Mouse (Mus musculus) retina, postnatal 7 days (tissue): ENCODE measurements around the gene Hirip3.

Experiments
- DNase-seq: peaks from one replicate; pipeline ENCODE4 v3.0.0-alpha.2; 2012; ENCODE audit warnings: low read depth, low spot score

Gene Hirip3

GRCm38 (mm10) chr7:126861429-126862130 lies at the start of gene Hirip3:
Hirip3 (plus strand) TSS chr7:126861972.
- DNase-seq = peak; percentile 88

- DNase-seq = no peak
These were observed 46.0 kb upstream of the Hirip3 start for GRCm38 (mm10) chr7:126815726-126816222.

- DNase-seq = no peak
These were observed 45.3 kb upstream of the Hirip3 start for GRCm38 (mm10) chr7:126816494-126816893.

- no peak for DNase-seq
These were observed 44.2 kb upstream of the Hirip3 start for GRCm38 (mm10) chr7:126817595-126817994.

GRCm38 (mm10) chr7:126818818-126819217 lies 43.0 kb upstream of the Hirip3 start:
- no peak for DNase-seq

GRCm38 (mm10) chr7:126821835-126822511 lies 39.8 kb upstream of the Hirip3 start:
- peak; percentile 90 for DNase-seq

GRCm38 (mm10) chr7:126822741-126823140 lies 39.0 kb upstream of the Hirip3 start:
- no peak for DNase-seq

- DNase-seq = peak; percentile 49
These were observed 38.5 kb upstream of the Hirip3 start for GRCm38 (mm10) chr7:126823202-126823711.

- no peak for DNase-seq
These were observed 37.8 kb upstream of the Hirip3 start for GRCm38 (mm10) chr7:126823940-126824339.

GRCm38 (mm10) chr7:126825403-126825802 lies 36.4 kb upstream of the Hirip3 start:
- DNase-seq = no peak

GRCm38 (mm10) chr7:126825952-126826351 lies 35.8 kb upstream of the Hirip3 start:
- peak; percentile 53 for DNase-seq

- DNase-seq = no peak
These were observed 30.2 kb upstream of the Hirip3 start, which contains the start of gene 4930451I11Rik for GRCm38 (mm10) chr7:126831539-126831938. 4930451I11Rik (minus strand) TSS chr7:126831639.

- peak; percentile 71 for DNase-seq
These were observed 29.7 kb upstream of the Hirip3 start for GRCm38 (mm10) chr7:126832036-126832598.

GRCm38 (mm10) chr7:126833294-126833693 lies 28.5 kb upstream of the Hirip3 start:
- no peak for DNase-seq

GRCm38 (mm10) chr7:126843276-126843675 lies 18.5 kb upstream of the Hirip3 start:
- no peak for DNase-seq

GRCm38 (mm10) chr7:126845516-126845915 lies 16.3 kb upstream of the Hirip3 start:
- DNase-seq = no peak

GRCm38 (mm10) chr7:126847116-126847420 lies 14.7 kb upstream of the Hirip3 start, which contains the start of gene Doc2a:
Doc2a (plus strand) TSS chr7:126847416.
- no peak for DNase-seq

- no peak for DNase-seq
These were observed 14.1 kb upstream of the Hirip3 start for GRCm38 (mm10) chr7:126847421-126848398.

GRCm38 (mm10) chr7:126848794-126849193 lies 13.0 kb upstream of the Hirip3 start:
- DNase-seq = no peak

GRCm38 (mm10) chr7:126850161-126850560 lies 11.6 kb upstream of the Hirip3 start:
- DNase-seq = no peak

GRCm38 (mm10) chr7:126851192-126851591 lies 10.6 kb upstream of the Hirip3 start:
- DNase-seq = no peak
